Mouse (Mus musculus) E14TG2a.4 (cell line): ENCODE data around the gene Olfr1098.

ENCODE experiments used
- CTCF ChIP-seq: conservative IDR thresholded peaks from 2 replicates; pipeline ENCODE4 v1.5.1; 2014; ENCODE audit warnings: low read length
- POU5F1 ChIP-seq: IDR thresholded peaks from 2 replicates; pipeline ENCODE4 v1.6.1; 2014; ENCODE audit warnings: low read length, borderline replicate concordance

DNA sequence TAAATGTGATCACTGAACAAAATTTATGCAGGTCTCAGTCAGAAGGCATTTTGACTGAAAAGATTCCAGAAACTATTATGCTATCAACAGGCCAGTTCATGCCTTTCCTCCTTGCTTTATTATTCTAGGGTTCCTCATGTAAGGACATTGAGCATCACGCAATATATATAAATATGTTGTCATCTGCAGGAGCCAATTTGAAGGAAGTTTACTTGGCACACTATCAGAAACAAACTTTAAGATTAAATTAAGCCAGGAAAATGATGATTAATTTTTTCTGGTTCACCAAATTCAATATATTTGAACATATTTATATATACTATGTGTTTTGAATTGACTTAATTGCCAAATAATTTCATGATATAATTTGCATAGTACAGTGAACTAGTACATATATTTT lies at the start of gene Olfr1098:
- no peak for TF ChIP-seq CTCF
- TF ChIP-seq POU5F1 = no peak
